Mouse (Mus musculus) stomach, postnatal 0 days (tissue): ENCODE results near the gene Rbm38. TPM values are rescaled to one million over a fixed set of nuclear protein-coding genes. Genes with fewer than 3 reads are reported as not detected.

ENCODE experiments used
- ATAC-seq: fragments of 200-750 bp; cut with Nextera tagmentation; 2 replicates; pipeline ENCODE4 v1.8.0; 2017; ENCODE audit not compliant: low FRiP score, low TSS enrichment
- DNase-seq: peaks from one replicate; pipeline ENCODE4 v3.0.0-alpha.2; 2016; ENCODE audit warnings: low spot score
- H3K27ac ChIP-seq: fragments of 300-500 bp; sonication (generic); replicated peaks from 2 replicates; pipeline ENCODE4 v1.5.1; 2014; ENCODE audit warnings: mild to moderate bottlenecking, control low read depth
- H3K27me3 ChIP-seq: fragments of 300-500 bp; sonication (generic); 2 replicates; pipeline ENCODE4 v1.6.1; 2014; ENCODE audit warnings: low read length; ENCODE audit not compliant: control insufficient read depth, insufficient read depth
- H3K36me3 ChIP-seq: fragments of 300-500 bp; sonication (generic); 2 replicates; pipeline ENCODE4 v1.6.1; 2014; ENCODE audit warnings: low read length, mixed read lengths; ENCODE audit not compliant: control insufficient read depth, insufficient read depth
- H3K4me1 ChIP-seq: fragments of 300-500 bp; sonication (generic); replicated peaks from 2 replicates; pipeline ENCODE4 v1.6.1; 2014; ENCODE audit warnings: antibody characterized with exemption; ENCODE audit not compliant: control insufficient read depth, insufficient read depth
- H3K4me2 ChIP-seq: fragments of 300-500 bp; sonication (generic); replicated peaks from 2 replicates; pipeline ENCODE4 v1.6.1; 2014; ENCODE audit warnings: low read depth, mild to moderate bottlenecking, control low read depth, moderate library complexity
- H3K4me3 ChIP-seq: fragments of 300-500 bp; sonication (generic); 2 replicates; pipeline ENCODE4 v1.5.1; 2014; ENCODE audit warnings: low read depth, low read length, control low read depth
- H3K9ac ChIP-seq: fragments of 300-500 bp; sonication (generic); 2 replicates; pipeline ENCODE4 v1.6.1; 2014; ENCODE audit warnings: mild to moderate bottlenecking, low read length, control low read depth, mixed read lengths
- H3K9me3 ChIP-seq: fragments of 300-500 bp; sonication (generic); 2 replicates; pipeline ENCODE4 v1.6.1; 2016; ENCODE audit warnings: low read length; ENCODE audit not compliant: control insufficient read depth
- CTCF ChIP-seq: IDR thresholded peaks from 2 replicates; pipeline ENCODE4 v1.5.1; 2016; ENCODE audit warnings: antibody characterized with exemption, low read depth, mild to moderate bottlenecking, moderate library complexity
- EP300 ChIP-seq: optimal IDR thresholded peaks from 2 replicates; pipeline ENCODE3; 2016; ENCODE audit warnings: antibody characterized with exemption
- WGBS: fragments of 180-500 bp; shearing (Covaris S2); extraction: QIAGEN DNeasy Blood & Tissue Kit; methylation state at CpG from one replicate; pipeline ENCODE4 v1.1.7; 2014; 5-methylcytosine and 5-hydroxymethylcytosine counted together
- polyA plus RNA-seq: library from polyadenylated mRNA; unstranded; fragments of >200 nt; fragmentation: Nextera tagmentation; extraction: Ambion mirVana; gene quantifications from 2 replicates; pipeline ENCODE4 v1.2.1, GENCODE M21; 2015

The Rbm38 gene
- polyA plus RNA-seq, 1 experiment from 2014 or later = 24.9 TPM

- no peaks in the 10 kb centered on the region for H3K9me3 ChIP-seq
- H3K9ac ChIP-seq = no peak overlapping the region
- no peaks in the 10 kb centered on the region for H3K4me1 ChIP-seq
- no peak overlapping the region for H3K27ac ChIP-seq
- no peak for TF ChIP-seq EP300
- no peak for TF ChIP-seq CTCF
- H3K4me3 ChIP-seq = no peak overlapping the region
- H3K4me2 ChIP-seq = no peak overlapping the region
- no peaks in the 10 kb centered on the region for H3K36me3 ChIP-seq
- no peak for DNase-seq
- no peaks in the 10 kb centered on the region for H3K27me3 ChIP-seq
- WGBS = 21% methylated on average over 5 of the region's 5 CpGs
- ATAC-seq = no peak
Measured at GRCm38 (mm10) chr2:173073666-173074065, 53.4 kb downstream of the Rbm38 start.

- no peak overlapping the region for H3K9ac ChIP-seq
- no peaks in the 10 kb centered on the region for H3K27me3 ChIP-seq
- DNase-seq = no peak
- TF ChIP-seq CTCF (no peak), EP300 (no peak)
- no peak for ATAC-seq
- H3K4me2 ChIP-seq = no peak overlapping the region
- WGBS = 68% methylated on average over 9 of the region's 9 CpGs
- no peak overlapping the region for H3K27ac ChIP-seq
- no peak overlapping the region for H3K4me3 ChIP-seq
- no peaks in the 10 kb centered on the region for H3K9me3 ChIP-seq
- H3K36me3 ChIP-seq = no peaks in the 10 kb centered on the region
- H3K4me1 ChIP-seq = no peaks in the 10 kb centered on the region
Measured at GRCm38 (mm10) chr2:173076921-173077320, 56.6 kb downstream of the Rbm38 start.

GRCm38 (mm10) chr2:173079766-173080549 lies 59.7 kb downstream of the Rbm38 start:
- Histone ChIP-seq H3K9me3 (no peaks in the 10 kb centered on the region), H3K4me2 (no peak overlapping the region), H3K4me3 (no peak overlapping the region), H3K4me1 (no peaks in the 10 kb centered on the region), H3K27ac (no peak overlapping the region), H3K36me3 (no peaks in the 10 kb centered on the region), H3K9ac (no peak overlapping the region), H3K27me3 (no peaks in the 10 kb centered on the region)
- TF ChIP-seq CTCF (no peak), EP300 (no peak)
- ATAC-seq = no peak
- 54% methylated on average over 10 of the region's 10 CpGs for WGBS
- DNase-seq = no peak

GRCm38 (mm10) chr2:173080785-173081241 lies 60.5 kb downstream of the Rbm38 start:
- no peak overlapping the region for H3K4me3 ChIP-seq
- H3K4me2 ChIP-seq = no peak overlapping the region
- no peaks in the 10 kb centered on the region for H3K36me3 ChIP-seq
- WGBS = 34% methylated on average over 10 of the region's 10 CpGs
- no peaks in the 10 kb centered on the region for H3K9me3 ChIP-seq
- H3K27ac ChIP-seq = no peak overlapping the region
- no peak overlapping the region for H3K9ac ChIP-seq
- H3K27me3 ChIP-seq = no peaks in the 10 kb centered on the region
- peak; percentile 80 for DNase-seq
- no peaks in the 10 kb centered on the region for H3K4me1 ChIP-seq
- peak; percentile 71 for ATAC-seq
- TF ChIP-seq CTCF (peak; percentile 99), EP300 (no peak)

GRCm38 (mm10) chr2:173082706-173083105 lies 62.4 kb downstream of the Rbm38 start:
- Histone ChIP-seq H3K36me3 (no peaks in the 10 kb centered on the region), H3K9me3 (no peaks in the 10 kb centered on the region), H3K27ac (no peak overlapping the region), H3K4me3 (no peak overlapping the region), H3K9ac (no peak overlapping the region), H3K4me1 (no peaks in the 10 kb centered on the region), H3K27me3 (no peaks in the 10 kb centered on the region), H3K4me2 (no peak overlapping the region)
- 84% methylated on average over 3 of the region's 3 CpGs for WGBS
- TF ChIP-seq CTCF (no peak), EP300 (no peak)
- DNase-seq (no peak), ATAC-seq (no peak)

GRCm38 (mm10) chr2:173083106-173083505 lies 62.8 kb downstream of the Rbm38 start:
- ATAC-seq = no peak
- WGBS = 83% methylated on average over 9 of the region's 9 CpGs
- Histone ChIP-seq H3K27ac (no peak overlapping the region), H3K9ac (no peak overlapping the region), H3K4me1 (no peaks in the 10 kb centered on the region), H3K4me2 (no peak overlapping the region), H3K36me3 (no peaks in the 10 kb centered on the region), H3K4me3 (no peak overlapping the region), H3K27me3 (no peaks in the 10 kb centered on the region), H3K9me3 (no peaks in the 10 kb centered on the region)
- no peak for TF ChIP-seq CTCF
- no peak for TF ChIP-seq EP300
- DNase-seq = no peak
